8 mouse cellular contexts compared by ENCODE assay signal in genomic region chr5:24329212-24329964, GRCm38 (mm10). TPM values are rescaled to one million over a fixed set of nuclear protein-coding genes. Genes with fewer than 3 reads are reported as not detected.
A peak's percentile ranks its signal among the peaks of the same experiment; 100 is the strongest.
DNase-seq lines count a peak whose midpoint lies in the region; ATAC-seq and TF ChIP-seq lines count a peak whose summit lies in the region.

No protein-coding gene starts in this region.

- peak; percentile 81 for DNase-seq in testis, postnatal 10 days (ENCODE audit: low spot score)
- no peak for DNase-seq in testis, postnatal 14 days (ENCODE audit: low spot score)
- peak; percentile 29 for DNase-seq in fibroblast of lung, adult 2 months (ENCODE audit: low read depth)
- peak; percentile 75 for DNase-seq in kidney, postnatal 0 days (ENCODE audit: low spot score)
- DNase-seq in frontal cortex, adult 2 months (ENCODE audit: extremely low spot score in 1 of 2, low spot score in 1 of 2) = no peak

- H3K4me1 ChIP-seq in heart, embryonic 15.5 days (replicated peaks) = peaks cover 64% of the 10 kb centered on the region
- peaks cover 16% of the 10 kb centered on the region for H3K4me1 ChIP-seq in kidney, postnatal 0 days (replicated peaks; ENCODE audit: insufficient read depth, low read length)
- H3K4me1 ChIP-seq in megakaryocyte, embryonic 14.5 days = peaks cover 9% of the 10 kb centered on the region
- peaks cover 34% of the 10 kb centered on the region for H3K4me1 ChIP-seq in stomach, embryonic 15.5 days

- TF ChIP-seq CTCF in kidney, postnatal 0 days (IDR thresholded peaks at IDR 0.05; ENCODE audit: low read depth) = no peak

- H3K4me2 ChIP-seq in heart, embryonic 15.5 days = peak overlapping the region; percentile 56
- H3K4me2 ChIP-seq in kidney, postnatal 0 days (ENCODE audit: low read length) = peak overlapping the region; percentile 71
- H3K4me2 ChIP-seq in stomach, embryonic 15.5 days = peak overlapping the region; percentile 60

- ATAC-seq in heart, embryonic 15.5 days (replicated peaks; ENCODE audit: insufficient number of reproducible peaks, insufficient read depth, low FRiP score, low read depth) = peak; percentile 77
- ATAC-seq in kidney, postnatal 0 days (replicated peaks; ENCODE audit: low FRiP score, low read depth) = peak; percentile 87
- peak; percentile 82 for ATAC-seq in stomach, embryonic 15.5 days (ENCODE audit: insufficient read depth, low FRiP score, low read depth)

- peaks cover 43% of the 10 kb centered on the region for H3K36me3 ChIP-seq in heart, embryonic 15.5 days
- 0 out of 2 replicates have a peak, but pooled peaks cover 6% of the 10 kb centered on the region for H3K36me3 ChIP-seq in kidney, postnatal 0 days (ENCODE audit: insufficient read depth, low read length)
- no peaks in the 10 kb centered on the region for H3K36me3 ChIP-seq in megakaryocyte, embryonic 14.5 days (replicated peaks; ENCODE audit: low read length)
- H3K36me3 ChIP-seq in stomach, embryonic 15.5 days = peaks cover 12% of the 10 kb centered on the region

- H3K4me3 ChIP-seq in heart, embryonic 15.5 days = peak overlapping the region; percentile 26
- peak overlapping the region; percentile 24; the same call in 1 of the 2 replicates for H3K4me3 ChIP-seq in kidney, postnatal 0 days (replicated peaks; ENCODE audit: low read depth, low read length)
- peak overlapping the region; percentile 46 for H3K4me3 ChIP-seq in megakaryocyte, embryonic 14.5 days (replicated peaks)
- H3K4me3 ChIP-seq in stomach, embryonic 15.5 days (replicated peaks) = peak overlapping the region; percentile 29

- WGBS in heart, embryonic 15.5 days = 6% methylated on average over 27 of the region's 27 CpGs
- WGBS in kidney, postnatal 0 days = 4% methylated on average over 19 of the region's 27 CpGs
- WGBS in stomach, embryonic 15.5 days = 6% methylated on average over 22 of the region's 27 CpGs

- H3K9ac ChIP-seq in heart, embryonic 15.5 days = peak overlapping the region; percentile 56
- peak overlapping the region; percentile 53 for H3K9ac ChIP-seq in kidney, postnatal 0 days (ENCODE audit: low read depth, low read length)
- H3K9ac ChIP-seq in stomach, embryonic 15.5 days = 0 out of 2 replicates have a peak overlapping the region, but pooled peaks have one; percentile 16

- no peaks in the 10 kb centered on the region for H3K9me3 ChIP-seq in heart, embryonic 15.5 days (replicated peaks)
- no peaks in the 10 kb centered on the region for H3K9me3 ChIP-seq in kidney, postnatal 0 days (replicated peaks; ENCODE audit: low read length)
- no peaks in the 10 kb centered on the region for H3K9me3 ChIP-seq in megakaryocyte, embryonic 14.5 days
- H3K9me3 ChIP-seq in stomach, embryonic 15.5 days = no peaks in the 10 kb centered on the region

- H3K27ac ChIP-seq in heart, embryonic 15.5 days = peak overlapping the region; percentile 88
- peak overlapping the region; percentile 44; the same call in 1 of the 2 replicates for H3K27ac ChIP-seq in kidney, postnatal 0 days
- H3K27ac ChIP-seq in stomach, embryonic 15.5 days = peak overlapping the region; percentile 77

- H3K27me3 ChIP-seq in heart, embryonic 15.5 days = no peaks in the 10 kb centered on the region
- no peaks in the 10 kb centered on the region for H3K27me3 ChIP-seq in kidney, postnatal 0 days (ENCODE audit: insufficient read depth, low read length)
- peaks cover 94% of the 10 kb centered on the region for H3K27me3 ChIP-seq in megakaryocyte, embryonic 14.5 days (replicated peaks)
- no peaks in the 10 kb centered on the region for H3K27me3 ChIP-seq in stomach, embryonic 15.5 days (replicated peaks)

RNA-seq across cellular contexts. Expression of gene Kcnh2, which starts 22.0 kb away (rescaled TPM):
- polyA plus RNA-seq in heart, embryonic 15.5 days (2015; fragmentation: Nextera tagmentation; extraction: Ambion mirVana) = 21.0 and 27.2 TPM in 2 replicates
- 3.9 and 4.4 TPM in 2 replicates for polyA plus RNA-seq in kidney, postnatal 0 days (2015; fragmentation: Nextera tagmentation; extraction: Ambion mirVana)
- 0.10 TPM in 1 of 2 replicates, not detected in the other for polyA plus RNA-seq in megakaryocyte, embryonic 14.5 days (2012; ENCODE audit: insufficient read depth, low replicate concordance)
- polyA plus RNA-seq in stomach, embryonic 15.5 days (2015; fragmentation: Nextera tagmentation; extraction: Ambion mirVana) = 9.6 and 12.1 TPM in 2 replicates
- 65.0 and 65.8 TPM in 2 replicates for polyA plus RNA-seq in frontal cortex, adult 2 months (2012; rRNA removed)

RNA-seq across cellular contexts. Expression of gene Nos3, which starts 35.2 kb away (rescaled TPM):
- polyA plus RNA-seq in heart, embryonic 15.5 days (2015; fragmentation: Nextera tagmentation; extraction: Ambion mirVana) = 27.9 and 30.6 TPM in 2 replicates
- polyA plus RNA-seq in kidney, postnatal 0 days (2015; fragmentation: Nextera tagmentation; extraction: Ambion mirVana) = 12.8 and 14.0 TPM in 2 replicates
- not detected in 2 replicates for polyA plus RNA-seq in megakaryocyte, embryonic 14.5 days (2012; ENCODE audit: insufficient read depth, low replicate concordance)
- 6.8 and 8.3 TPM in 2 replicates for polyA plus RNA-seq in stomach, embryonic 15.5 days (2015; fragmentation: Nextera tagmentation; extraction: Ambion mirVana)
- 10.1 and 10.7 TPM in 2 replicates for polyA plus RNA-seq in frontal cortex, adult 2 months (2012; rRNA removed)

Comparison
In these comparisons a context has a peak if more than half of its experiments do, and no peak if none do; other contexts are left out.
1. DNase-seq: peak in testis, postnatal 10 days (single experiment), fibroblast of lung, adult 2 months (single experiment) and kidney, postnatal 0 days (single experiment); none in testis, postnatal 14 days (single experiment) and frontal cortex, adult 2 months (0 of 2).
2. Peak in every context shown above with its lines, with median percentiles within 50 percentile points of each other: ATAC-seq, H3K27ac ChIP-seq, H3K4me2 ChIP-seq, H3K4me3 ChIP-seq and H3K9ac ChIP-seq.